Mouse (Mus musculus): ENCODE measurements around the gene Olfr1247.

DNA sequence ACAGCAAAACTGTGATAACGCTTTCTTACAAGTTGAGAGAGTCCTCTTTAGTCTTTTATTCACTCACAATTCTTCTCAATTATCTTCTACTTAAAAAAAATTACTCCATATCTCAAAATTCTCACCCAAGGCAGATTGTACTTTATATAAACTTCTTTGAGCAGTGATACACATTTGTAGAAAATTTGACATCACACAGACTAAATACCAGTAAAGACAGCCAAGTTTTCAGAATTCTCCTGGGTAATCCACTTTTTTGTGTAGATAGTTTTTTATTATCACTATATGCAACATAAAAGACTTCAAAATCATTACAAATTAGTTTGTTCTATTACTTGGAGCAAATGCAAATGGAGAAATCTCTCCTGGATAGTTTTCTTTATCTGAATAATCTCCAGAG, 35.6 kb downstream of the Olfr1247 start, which contains the start of gene Olfr1245:
- TF ChIP-seq CTCF (IDR thresholded peaks at IDR 0.05) (no peak), EP300 (IDR thresholded peaks at IDR 0.05) (no peak)
